Mouse (Mus musculus): ENCODE results near the gene Afmid.

- no peak for TF ChIP-seq CTCF (IDR thresholded peaks at IDR 0.05; ENCODE audit: low read depth)
- TF ChIP-seq EP300 (IDR thresholded peaks at IDR 0.05; ENCODE audit: low read depth), result no peak
Measured at GRCm38 (mm10) chr11:117840910-117841309, 15.2 kb downstream of the Afmid start.
